Mouse (Mus musculus) CH12.LX (cell line): ENCODE results near the gene Tal1. TPM values are rescaled to one million over a fixed set of nuclear protein-coding genes. Genes with fewer than 3 reads are reported as not detected.

Experiments
- DNase-seq: peaks from one replicate; pipeline ENCODE4 v3.0.0-alpha.2; 2013; ENCODE audit errors: extremely low read depth
- H3K27ac ChIP-seq: 2 replicates; pipeline ENCODE4 v1.5.1; 2012; ENCODE audit warnings: low read depth, mild to moderate bottlenecking, control low read depth, moderate library complexity; ENCODE audit not compliant: insufficient read depth
- H3K27me3 ChIP-seq: replicated peaks from 2 replicates; pipeline ENCODE3; 2012; ENCODE audit warnings: inconsistent platforms
- H3K36me3 ChIP-seq, 2 experiments: replicated peaks in 1 of 2; 2 replicates each; pipeline versions ENCODE3 to v1.6.1; 2012; ENCODE audit warnings: inconsistent platforms in 1 of 2, low read length in 1 of 2, mild to moderate bottlenecking in 1 of 2, mixed read lengths in 1 of 2, moderate library complexity in 1 of 2; ENCODE audit not compliant: control insufficient read depth in 1 of 2, insufficient read depth in 1 of 2
- H3K4me1 ChIP-seq, 2 experiments: 2 replicates each; pipeline ENCODE4 v1.6.1; 2012; ENCODE audit warnings: inconsistent platforms in 1 of 2, moderate library complexity in 1 of 2; ENCODE audit not compliant: insufficient read depth in 2 of 2, control insufficient read depth in 1 of 2
- H3K4me2 ChIP-seq: 2 replicates; pipeline ENCODE4 v1.6.1; 2012; ENCODE audit warnings: low read depth, mild to moderate bottlenecking, control low read depth; ENCODE audit not compliant: poor library complexity, insufficient read depth, severe bottlenecking
- H3K4me3 ChIP-seq, 3 experiments: fragments of 150-350 bp in 1 of 3; sonication (generic) in 1 of 3; replicated peaks in 1 of 3; 2 replicates each; pipeline versions ENCODE3 to v1.5.1; 2011 to 2012; ENCODE audit warnings: low read depth in 2 of 3, low read length in 2 of 3, mild to moderate bottlenecking in 2 of 3, moderate library complexity in 2 of 3, control low read depth in 1 of 3, improper control_type of control experiment in 1 of 3, inconsistent platforms in 1 of 3, mixed read lengths in 1 of 3; ENCODE audit not compliant: poor library complexity in 1 of 3
- H3K79me2 ChIP-seq: replicated peaks from 2 replicates; pipeline ENCODE4 v1.6.1; 2012; ENCODE audit warnings: mild to moderate bottlenecking, moderate library complexity; ENCODE audit not compliant: control insufficient read depth, poor library complexity, insufficient read depth, severe bottlenecking; ENCODE audit errors: extremely low read depth
- H3K9ac ChIP-seq: 2 replicates; pipeline ENCODE4 v1.6.1; 2012; ENCODE audit warnings: low read depth, mild to moderate bottlenecking, control low read depth, moderate library complexity; ENCODE audit not compliant: insufficient read depth
- H3K9me3 ChIP-seq: replicated peaks from 2 replicates; pipeline ENCODE3; 2012; ENCODE audit warnings: low read length, inconsistent platforms, mixed read lengths
- CHD2 ChIP-seq: IDR thresholded peaks from 2 replicates; pipeline ENCODE4 v1.6.1; 2011; ENCODE audit warnings: low read length, improper control_type of control experiment
- E2F4 ChIP-seq: IDR thresholded peaks from 2 replicates; pipeline ENCODE4 v1.6.1; 2011; ENCODE audit warnings: low read depth, low read length, improper control_type of control experiment; ENCODE audit not compliant: insufficient replicate concordance
- GABPA ChIP-seq: IDR thresholded peaks from 2 replicates; pipeline ENCODE4 v1.6.1; 2012; ENCODE audit warnings: low read depth, low read length, improper control_type of control experiment, inconsistent platforms; ENCODE audit not compliant: insufficient replicate concordance
- HCFC1 ChIP-seq: IDR thresholded peaks from 2 replicates; pipeline ENCODE4 v1.6.1; 2012; ENCODE audit warnings: low read depth, mild to moderate bottlenecking, inconsistent platforms, low read length, improper control_type of control experiment
- JUND ChIP-seq: conservative IDR thresholded peaks from 2 replicates; pipeline ENCODE4 v1.6.1; 2011; ENCODE audit warnings: low read depth, low read length, improper control_type of control experiment
- KAT2A ChIP-seq: IDR thresholded peaks from 2 replicates; pipeline ENCODE4 v1.6.1; 2012; ENCODE audit warnings: low read length, improper control_type of control experiment, inconsistent platforms; ENCODE audit not compliant: insufficient replicate concordance
- MEF2A ChIP-seq: IDR thresholded peaks from 2 replicates; pipeline ENCODE4 v1.6.1; 2014; ENCODE audit warnings: low read depth, mild to moderate bottlenecking, inconsistent platforms, low read length, improper control_type of control experiment, borderline replicate concordance
- MYC ChIP-seq: IDR thresholded peaks from 2 replicates; pipeline ENCODE4 v1.6.1; 2011; ENCODE audit warnings: low read depth, mild to moderate bottlenecking, improper control_type of control experiment, low read length
- NRF1 ChIP-seq: IDR thresholded peaks from 2 replicates; pipeline ENCODE4 v1.6.1; 2014; ENCODE audit warnings: low read depth, mild to moderate bottlenecking, inconsistent platforms, low read length, improper control_type of control experiment, moderate library complexity
- SIN3A ChIP-seq: IDR thresholded peaks from 2 replicates; pipeline ENCODE4 v1.6.1; 2012; ENCODE audit warnings: low read length, improper control_type of control experiment, inconsistent platforms
- TCF12 ChIP-seq: IDR thresholded peaks from 2 replicates; pipeline ENCODE4 v1.6.1; 2014; ENCODE audit warnings: low read depth, mild to moderate bottlenecking, inconsistent platforms, low read length, improper control_type of control experiment
- ZC3H11A ChIP-seq: IDR thresholded peaks from 2 replicates; pipeline ENCODE4 v1.6.1; 2012; ENCODE audit warnings: low read depth, mild to moderate bottlenecking, inconsistent platforms, low read length, improper control_type of control experiment
- ZMIZ1 ChIP-seq: IDR thresholded peaks from 2 replicates; pipeline ENCODE4 v1.6.1; 2012; ENCODE audit warnings: low read depth, mild to moderate bottlenecking, inconsistent platforms, low read length, improper control_type of control experiment
- dilution Hi-C: fragments of 300-500 bp; cut with MboI; formaldehyde crosslinking; loops from 2 replicates; pipeline ENCODE4 v1.14.3; 2020; ENCODE audit warnings: low sequenced_read_pairs; ENCODE audit not compliant: extremely low pct_unique_long_range_greater_than_20kb, extremely low pct_ligation_motif_present
- in situ Hi-C: fragments of 300-500 bp; cut with MboI; formaldehyde crosslinking; loops from 3 replicates; pipeline ENCODE4 v1.14.3; 2019; ENCODE audit warnings: low sequenced_read_pairs, low pct_ligation_motif_present, low pct_unique_long_range_greater_than_20kb, mixed read lengths
- polyA plus RNA-seq: library from polyadenylated mRNA; unstranded; fragments of >175 nt; gene quantifications from 2 replicates; pipeline ENCODE4 v1.2.1, GENCODE M21; 2012; ENCODE audit warnings: low read depth; ENCODE audit not compliant: insufficient read length
- total RNA-seq, 2 experiments: library from RNA; depleted of rRNA; stranded (reverse); fragments of 300-350 nt in 1 of 2; fragments of >200 nt in 1 of 2; gene quantifications; 2 replicates each; pipeline ENCODE4 v1.2.3; 2012 to 2014

The Tal1 gene
- total RNA-seq (2012; rRNA removed), result 0.34 and 0.50 TPM in 2 replicates
- 0.12 and 0.15 TPM in 2 replicates for total RNA-seq (2014; rRNA removed)
- 0.13 and 0.19 TPM in 2 replicates for polyA plus RNA-seq

- no peak within 1 kb of the TSS for H3K9ac ChIP-seq
- no peak for DNase-seq
- H3K27me3 ChIP-seq, result peaks cover 83% of the 10 kb centered on the region
- H3K4me3 ChIP-seq, result peak within 1 kb of the TSS in 1 of 3 experiments; percentile 9
- dilution Hi-C loops (no loop called here), in situ Hi-C loops (no loop called here)
- H3K4me1 ChIP-seq, result no peaks in the 10 kb centered on the region
- H3K27ac ChIP-seq, result no peak within 1 kb of the TSS
- TF ChIP-seq TCF12, result no peak
- TF ChIP-seq GABPA, result no peak
- no peak for TF ChIP-seq CHD2
- no peak for TF ChIP-seq ZC3H11A
- no peak for TF ChIP-seq E2F4
- no peak for TF ChIP-seq MEF2A
- no peaks in the 10 kb centered on the region for H3K79me2 ChIP-seq
- H3K9me3 ChIP-seq, result peaks cover 8% of the 10 kb centered on the region
- H3K4me2 ChIP-seq, result peak within 1 kb of the TSS; percentile 32
- no peaks in the 10 kb centered on the region for H3K36me3 ChIP-seq
Measured at GRCm38 (mm10) chr4:115056371-115056920, at the start of gene Tal1. Gene Tal1, plus strand, starts transcription at chr4:115056426.

- in situ Hi-C loops, result no loop called here
- Histone ChIP-seq H3K4me3 (no peak overlapping the region), H3K9me3 (no peaks in the 10 kb centered on the region), H3K79me2 (no peaks in the 10 kb centered on the region), H3K4me1 (no peaks in the 10 kb centered on the region), H3K36me3 (peaks cover 41 to 81% of the 10 kb centered on the region in 2 experiments)
- TF ChIP-seq MEF2A (no peak), HCFC1 (no peak), SIN3A (no peak), ZC3H11A (no peak), KAT2A (no peak), MYC (no peak), JUND (no peak), CHD2 (no peak), TCF12 (no peak), NRF1 (no peak), ZMIZ1 (no peak)
- TF ChIP-seq, all 38 proteins: peak for 0
- DNase-seq, result no peak
- dilution Hi-C loops, result no loop called here
- Histone ChIP-seq H3K27me3 (no peaks in the 10 kb centered on the region), H3K9ac (no peak overlapping the region), H3K27ac (no peak overlapping the region), H3K4me2 (no peak overlapping the region)
Measured at GRCm38 (mm10) chr4:115014276-115014675, 42.0 kb upstream of the Tal1 start.
